Mouse (Mus musculus): ENCODE data around the gene Foxp1. TPM values are rescaled to one million over a fixed set of nuclear protein-coding genes. Genes with fewer than 3 reads are reported as not detected.

Foxp1 gene
- total RNA-seq, 2 experiments from 2014 or later = 21.9 to 35.8 TPM

- no peak for DNase-seq
Observed at GRCm38 (mm10) chr6:99047322-99047721, 475.2 kb downstream of the Foxp1 start.

GRCm38 (mm10) chr6:99045845-99046788 is 476.4 kb downstream of the Foxp1 start:
- no peak for DNase-seq

GRCm38 (mm10) chr6:99043932-99044664 is 478.4 kb downstream of the Foxp1 start:
- DNase-seq = no peak

- DNase-seq = no peak
Observed at GRCm38 (mm10) chr6:99043226-99043625, 479.3 kb downstream of the Foxp1 start.

- no peak for DNase-seq
Observed at GRCm38 (mm10) chr6:99042175-99042954, 480.2 kb downstream of the Foxp1 start.

GRCm38 (mm10) chr6:99038977-99039376 is 483.5 kb downstream of the Foxp1 start:
- DNase-seq = no peak

GRCm38 (mm10) chr6:99035459-99036375 is 486.8 kb downstream of the Foxp1 start:
- no peak for DNase-seq

GRCm38 (mm10) chr6:99033062-99033461 is 489.5 kb downstream of the Foxp1 start:
- no peak for DNase-seq

- DNase-seq = no peak
Observed at GRCm38 (mm10) chr6:99031321-99031903, 491.1 kb downstream of the Foxp1 start.

- DNase-seq = no peak
Observed at GRCm38 (mm10) chr6:99030251-99030650, 492.3 kb downstream of the Foxp1 start.

GRCm38 (mm10) chr6:99029438-99029837 is 493.1 kb downstream of the Foxp1 start:
- no peak for DNase-seq

GRCm38 (mm10) chr6:99028989-99029305 is 493.6 kb downstream of the Foxp1 start:
- no peak for DNase-seq

- DNase-seq = peak; percentile 56
Observed at GRCm38 (mm10) chr6:99028161-99028988, 494.1 kb downstream of the Foxp1 start.

- no peak for DNase-seq
Observed at GRCm38 (mm10) chr6:99027542-99028160, 494.9 kb downstream of the Foxp1 start.

- no peak for DNase-seq
Observed at GRCm38 (mm10) chr6:99026635-99027541, 495.6 kb downstream of the Foxp1 start.

GRCm38 (mm10) chr6:99026040-99026439 is 496.5 kb downstream of the Foxp1 start:
- DNase-seq = no peak

- no peak for DNase-seq
Observed at GRCm38 (mm10) chr6:99024588-99024987, 497.9 kb downstream of the Foxp1 start.

All from gastrocnemius, postnatal 10 days (tissue).